Mouse (Mus musculus) cortical plate, adult 2 months (tissue): ENCODE results near the gene Spcs2.

Experiments used
- CTCF ChIP-seq: fragments of 200-500 bp; IDR thresholded peaks from 2 replicates; pipeline ENCODE4 v1.5.1; 2011; ENCODE audit warnings: mild to moderate bottlenecking, control low read depth, low read length; ENCODE audit not compliant: insufficient read depth; ENCODE audit errors: extremely low read depth
- POLR2A ChIP-seq: fragments of 200-500 bp; IDR thresholded peaks from 2 replicates; pipeline ENCODE4 v1.6.1; 2011; ENCODE audit warnings: mild to moderate bottlenecking, low read length, control low read depth; ENCODE audit not compliant: insufficient read depth; ENCODE audit errors: extremely low read depth

DNA sequence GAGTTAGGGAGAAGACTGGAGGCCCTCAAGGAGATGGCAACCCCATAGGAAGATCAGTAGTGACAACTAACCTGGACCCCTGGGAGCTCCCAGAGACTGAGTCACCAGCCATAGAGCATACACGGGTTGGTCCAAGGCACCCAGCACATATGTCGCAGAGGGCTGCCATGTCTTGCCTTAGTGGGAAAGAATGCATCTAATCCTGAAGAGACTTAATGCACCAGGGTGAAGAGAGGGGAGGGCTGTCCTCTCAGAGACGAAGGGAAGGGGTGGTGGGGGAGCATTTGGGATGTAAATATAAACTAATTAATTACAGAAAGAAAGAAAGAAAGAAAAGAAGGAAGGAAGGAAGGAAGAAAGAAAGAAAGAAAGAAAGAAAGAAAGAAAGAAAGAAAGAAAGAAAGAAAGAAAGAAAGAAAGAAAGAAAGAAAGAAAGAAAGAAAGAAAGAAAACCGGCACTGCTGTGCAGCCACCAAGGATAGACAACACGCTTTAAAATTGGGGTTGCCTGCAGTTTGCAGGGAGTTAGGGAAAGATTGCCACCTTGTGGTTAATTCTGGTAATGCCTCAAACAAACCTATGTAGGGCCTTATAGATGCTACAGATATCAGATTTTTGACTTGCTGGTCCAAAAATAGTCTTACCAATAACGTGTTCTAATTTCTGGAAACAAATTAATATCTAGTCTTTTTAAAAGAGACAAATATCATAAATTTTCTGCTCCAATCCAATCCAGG is 65.2 kb downstream of the Spcs2 start:
- TF ChIP-seq CTCF, result peak; percentile 79
- no peak for TF ChIP-seq POLR2A
